Mouse (Mus musculus) kidney, embryonic 16.5 days (tissue): ENCODE data around the gene Cnnm1. TPM values are rescaled to one million over a fixed set of nuclear protein-coding genes. Genes with fewer than 3 reads are reported as not detected.
"Not testable (repeated sequence)": the region's sequence is repeated elsewhere in the genome, so short reads cannot be mapped to it uniquely, and the experiment has no call there.

Experiments used
- ATAC-seq: fragments of 200-750 bp; cut with Nextera tagmentation; 2 replicates; pipeline ENCODE4 v1.8.0; 2017; ENCODE audit warnings: moderate TSS enrichment; ENCODE audit not compliant: low FRiP score, low TSS enrichment
- H3K27ac ChIP-seq: fragments of 300-500 bp; sonication (generic); 2 replicates; pipeline ENCODE4 v1.5.1; 2014; ENCODE audit warnings: low read length
- H3K27me3 ChIP-seq: fragments of 300-500 bp; sonication (generic); 2 replicates; pipeline ENCODE4 v1.6.1; 2014; ENCODE audit warnings: low read length, control low read depth, mixed read lengths; ENCODE audit not compliant: insufficient read depth
- H3K36me3 ChIP-seq: fragments of 300-500 bp; sonication (generic); 2 replicates; pipeline ENCODE4 v1.6.1; 2014; ENCODE audit warnings: low read length, control low read depth, mixed read lengths; ENCODE audit not compliant: insufficient read depth
- H3K4me1 ChIP-seq: fragments of 300-500 bp; sonication (generic); 2 replicates; pipeline ENCODE4 v1.6.1; 2014; ENCODE audit warnings: low read length, control low read depth, mixed read lengths; ENCODE audit not compliant: insufficient read depth
- H3K4me2 ChIP-seq: fragments of 300-500 bp; sonication (generic); replicated peaks from 2 replicates; pipeline ENCODE4 v1.6.1; 2014; ENCODE audit warnings: low read depth, low read length
- H3K4me3 ChIP-seq: fragments of 300-500 bp; sonication (generic); 2 replicates; pipeline ENCODE4 v1.5.1; 2014; ENCODE audit warnings: mild to moderate bottlenecking, low read length
- H3K9ac ChIP-seq: fragments of 300-500 bp; sonication (generic); replicated peaks from 2 replicates; pipeline ENCODE4 v1.6.1; 2014; ENCODE audit warnings: low read length
- H3K9me3 ChIP-seq: fragments of 300-500 bp; sonication (generic); 2 replicates; pipeline ENCODE4 v1.6.1; 2016; ENCODE audit warnings: low read length, control low read depth
- WGBS: fragments of 180-500 bp; shearing (Covaris S2); extraction: QIAGEN DNeasy Blood & Tissue Kit; methylation state at CpG from one replicate; pipeline ENCODE4 v1.1.7; 2014; 5-methylcytosine and 5-hydroxymethylcytosine counted together
- polyA plus RNA-seq: library from polyadenylated mRNA; unstranded; fragments of >200 nt; fragmentation: Nextera tagmentation; extraction: Ambion mirVana; gene quantifications from 2 replicates; pipeline ENCODE4 v1.2.1, GENCODE M21; 2015

Gene Cnnm1
- polyA plus RNA-seq, 1 experiment from 2014 or later: 0.05 TPM

DNA sequence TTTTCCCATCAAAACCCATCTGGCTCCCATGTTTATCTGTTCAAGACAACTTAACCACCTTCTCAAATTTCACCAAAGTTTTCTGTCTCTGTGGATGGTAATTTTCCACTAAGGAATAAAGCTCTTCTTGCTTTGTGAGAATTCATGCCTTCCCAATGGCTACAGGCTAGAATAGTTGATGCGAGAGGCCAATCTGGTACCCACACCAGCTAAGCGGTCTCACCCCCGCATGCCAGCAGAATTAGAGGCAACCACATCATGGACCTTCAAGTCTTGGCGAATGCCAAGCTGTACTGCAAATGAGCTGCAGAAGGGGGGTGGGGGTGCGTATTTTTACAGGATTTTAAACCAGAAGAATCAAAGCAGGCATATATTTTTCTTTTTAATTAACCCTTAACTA lies 37.2 kb downstream of the Cnnm1 start:
- no peak overlapping the region for H3K27ac ChIP-seq
- no peak overlapping the region for H3K4me2 ChIP-seq
- H3K36me3 ChIP-seq: no peaks in the 10 kb centered on the region
- H3K4me1 ChIP-seq: no peaks in the 10 kb centered on the region
- no peaks in the 10 kb centered on the region for H3K27me3 ChIP-seq
- WGBS: 85% methylated on average over 5 of the region's 5 CpGs
- ATAC-seq: no peak
- no peak overlapping the region for H3K4me3 ChIP-seq
- H3K9ac ChIP-seq: no peak overlapping the region
- H3K9me3 ChIP-seq: no peaks in the 10 kb centered on the region

DNA sequence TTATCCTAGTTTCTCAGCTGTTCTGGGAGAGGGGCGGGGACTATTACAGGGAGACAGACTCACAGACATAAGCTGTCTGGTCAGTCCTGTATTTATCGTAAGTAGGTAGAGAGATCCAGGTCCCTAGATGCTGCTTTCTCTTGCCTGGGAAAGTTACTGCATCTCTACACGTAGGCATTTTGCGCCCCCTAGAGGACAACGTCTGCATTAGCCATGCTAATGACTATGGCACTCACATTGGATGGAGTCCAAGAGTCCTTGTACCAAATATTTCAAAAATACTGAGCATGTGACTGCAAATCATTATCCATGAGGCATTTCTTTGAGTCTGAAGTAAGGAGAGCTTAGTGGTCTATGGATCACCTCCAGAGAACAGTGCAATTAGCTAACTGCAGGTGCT lies 38.7 kb downstream of the Cnnm1 start:
- WGBS: 20% methylated on average over 5 of the region's 5 CpGs
- no peaks in the 10 kb centered on the region for H3K36me3 ChIP-seq
- no peak for ATAC-seq
- H3K9ac ChIP-seq: no peak overlapping the region
- H3K9me3 ChIP-seq: no peaks in the 10 kb centered on the region
- H3K4me2 ChIP-seq: no peak overlapping the region
- H3K27me3 ChIP-seq: no peaks in the 10 kb centered on the region
- H3K4me1 ChIP-seq: no peaks in the 10 kb centered on the region
- no peak overlapping the region for H3K27ac ChIP-seq
- no peak overlapping the region for H3K4me3 ChIP-seq

DNA sequence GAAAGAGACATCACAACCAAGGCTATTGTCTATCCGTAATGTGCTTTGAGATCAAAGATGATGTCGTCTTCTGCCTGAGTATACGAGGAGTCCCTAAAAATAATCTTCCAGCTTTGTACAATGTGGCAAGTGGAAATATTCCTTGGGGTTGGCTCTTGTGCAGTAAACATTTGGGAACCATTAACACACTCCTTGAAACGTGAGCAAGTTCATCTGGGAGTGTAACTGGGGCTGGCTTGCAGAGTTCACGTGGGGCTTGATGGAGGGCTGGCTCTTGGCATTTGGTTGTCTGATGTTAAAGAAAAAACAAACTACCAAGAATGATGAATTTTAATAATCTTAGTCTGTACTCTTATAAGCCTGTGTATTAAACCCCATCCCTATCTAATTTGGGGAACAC lies 39.2 kb downstream of the Cnnm1 start:
- Histone ChIP-seq H3K36me3 (no peaks in the 10 kb centered on the region), H3K9ac (no peak overlapping the region), H3K27me3 (no peaks in the 10 kb centered on the region), H3K27ac (no peak overlapping the region), H3K4me2 (no peak overlapping the region), H3K9me3 (no peaks in the 10 kb centered on the region), H3K4me1 (no peaks in the 10 kb centered on the region), H3K4me3 (no peak overlapping the region)
- no peak for ATAC-seq
- WGBS: 86% methylated on average over 5 of the region's 5 CpGs

DNA sequence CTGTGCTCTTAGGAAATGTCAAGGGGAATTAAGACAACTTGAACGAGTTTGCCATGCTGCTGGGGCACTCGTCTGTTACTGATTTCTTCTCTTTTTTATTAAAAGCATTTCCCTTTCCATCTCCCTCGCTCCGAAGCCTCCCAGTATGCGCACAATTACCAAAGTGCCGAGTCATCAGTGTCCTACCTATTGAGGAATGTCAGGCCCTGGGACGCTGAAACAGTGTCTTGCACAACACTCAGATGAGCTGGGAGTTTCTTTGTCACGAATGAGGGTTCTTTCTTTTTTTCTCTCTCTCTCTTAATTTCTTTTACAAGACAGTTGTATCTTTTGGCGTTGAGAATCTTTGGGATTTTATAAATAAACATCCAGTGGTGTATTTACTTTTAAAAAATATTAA lies 40.3 kb downstream of the Cnnm1 start:
- no peak for ATAC-seq
- 73% methylated on average over 9 of the region's 9 CpGs for WGBS

DNA sequence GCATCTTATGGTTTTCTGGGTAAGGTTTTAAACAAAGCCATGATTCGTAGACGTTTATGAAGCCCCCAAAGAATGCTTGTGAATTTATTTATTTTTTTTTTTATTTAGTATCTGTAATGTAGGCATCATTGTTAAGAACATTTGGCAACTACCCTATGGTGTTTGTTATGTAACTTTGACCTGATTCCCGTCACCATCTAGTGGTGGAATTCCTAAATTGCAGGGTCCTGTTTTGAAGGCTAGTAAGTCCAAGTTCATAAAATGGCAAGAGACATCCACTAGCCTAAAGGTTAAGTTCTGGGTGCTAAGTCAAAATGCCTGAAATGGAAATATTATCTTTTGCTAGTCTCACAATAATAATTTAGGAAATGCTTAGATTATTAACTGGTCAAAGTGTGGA lies 47.2 kb downstream of the Cnnm1 start:
- H3K4me3 ChIP-seq: no peak overlapping the region
- no peak overlapping the region for H3K9ac ChIP-seq
- no peak overlapping the region for H3K27ac ChIP-seq
- no peak for ATAC-seq
- H3K4me1 ChIP-seq: no peaks in the 10 kb centered on the region
- no peaks in the 10 kb centered on the region for H3K36me3 ChIP-seq
- H3K27me3 ChIP-seq: no peaks in the 10 kb centered on the region
- H3K9me3 ChIP-seq: no peaks in the 10 kb centered on the region
- no peak overlapping the region for H3K4me2 ChIP-seq
- WGBS: 42% methylated on average over 3 of the region's 3 CpGs

More for the DNA sequence above, 40.3 kb downstream of the Cnnm1 start:
- H3K27me3 ChIP-seq: no peaks in the 10 kb centered on the region
- H3K9ac ChIP-seq: no peak overlapping the region
- no peak overlapping the region for H3K27ac ChIP-seq
- no peaks in the 10 kb centered on the region for H3K4me1 ChIP-seq
- no peak overlapping the region for H3K4me3 ChIP-seq
- no peaks in the 10 kb centered on the region for H3K9me3 ChIP-seq
- no peak overlapping the region for H3K4me2 ChIP-seq
- no peaks in the 10 kb centered on the region for H3K36me3 ChIP-seq

DNA sequence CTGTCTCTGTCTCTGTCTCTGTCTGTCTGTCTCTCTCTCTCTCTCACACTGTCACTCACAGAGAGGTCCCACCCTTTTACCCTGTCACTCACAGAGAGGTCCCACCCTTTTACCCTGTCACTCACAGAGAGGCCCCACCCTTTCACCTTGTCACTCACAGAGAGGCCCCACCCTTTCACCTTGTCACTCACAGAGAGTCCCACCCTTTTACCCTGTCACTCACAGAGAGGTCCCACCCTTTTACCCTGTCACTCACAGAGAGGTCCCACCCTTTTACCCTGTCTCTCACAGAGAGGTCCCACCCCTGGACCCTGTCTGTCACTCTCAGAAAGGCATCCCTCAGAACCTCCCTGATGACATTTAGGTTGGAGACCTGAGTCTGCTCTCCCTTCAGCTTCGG lies 53.1 kb downstream of the Cnnm1 start:
- H3K9me3 ChIP-seq, ATAC-seq, H3K4me2 ChIP-seq, H3K4me3 ChIP-seq, H3K36me3 ChIP-seq, H3K9ac ChIP-seq, H3K4me1 ChIP-seq, H3K27ac ChIP-seq: not testable (repeated sequence)
- WGBS: 58% methylated on average over 1 of the region's 1 CpGs
- 0 out of 2 replicates have a peak, but pooled peaks cover 12% of the 10 kb centered on the region for H3K27me3 ChIP-seq

DNA sequence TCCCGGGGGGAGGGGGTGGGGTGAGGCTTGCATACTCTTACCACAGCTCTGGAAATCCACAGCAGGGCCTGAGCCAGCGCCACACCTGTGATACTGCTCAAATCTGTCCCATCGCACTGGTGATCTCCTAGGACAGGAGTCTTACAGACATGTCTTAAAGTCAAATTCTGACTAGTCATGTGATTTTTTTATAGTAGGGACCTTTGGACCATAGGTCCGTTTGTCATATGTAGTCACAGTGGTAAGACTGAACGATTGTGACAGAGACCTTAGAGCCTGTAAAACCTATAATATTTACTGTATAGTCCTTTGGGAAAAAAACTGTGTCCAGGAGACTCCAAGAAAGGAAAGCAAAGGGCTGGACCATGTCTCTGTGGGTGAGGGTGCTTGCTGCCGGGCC lies 53.6 kb downstream of the Cnnm1 start:
- H3K9ac ChIP-seq: no peak overlapping the region
- H3K36me3 ChIP-seq: 0 out of 2 replicates have a peak, but pooled peaks cover 5% of the 10 kb centered on the region
- no peak for ATAC-seq
- H3K27me3 ChIP-seq: 0 out of 2 replicates have a peak, but pooled peaks cover 12% of the 10 kb centered on the region
- no peaks in the 10 kb centered on the region for H3K9me3 ChIP-seq
- H3K4me2 ChIP-seq: no peak overlapping the region
- H3K27ac ChIP-seq: no peak overlapping the region
- WGBS: 80% methylated on average over 6 of the region's 6 CpGs
- 0 out of 2 replicates have a peak, but pooled peaks cover 3% of the 10 kb centered on the region for H3K4me1 ChIP-seq
- no peak overlapping the region for H3K4me3 ChIP-seq

DNA sequence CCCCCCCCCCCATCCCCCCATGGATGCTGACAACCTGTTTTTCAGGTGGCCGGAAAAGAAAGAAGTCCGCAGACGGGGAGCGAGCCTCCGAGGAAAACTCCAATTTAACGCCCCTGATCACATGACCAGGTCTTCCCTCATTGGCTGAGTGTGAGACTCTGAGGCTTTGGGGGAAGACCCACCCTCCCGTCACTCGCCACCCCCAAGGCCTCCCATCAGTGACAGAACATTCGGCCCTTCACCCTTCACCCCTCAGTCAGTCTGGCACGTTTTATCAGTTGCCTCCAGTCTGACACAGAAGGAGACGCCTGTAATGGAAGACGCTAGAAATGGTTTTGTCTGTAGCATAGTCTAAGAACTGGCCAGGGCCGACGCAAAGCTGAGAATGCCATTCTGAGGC lies 54.7 kb downstream of the Cnnm1 start:
- WGBS: 12% methylated on average over 14 of the region's 14 CpGs
- Histone ChIP-seq H3K4me2 (peak overlapping the region; percentile 52), H3K9ac (peak overlapping the region; percentile 27; the same call in 1 of the 2 replicates), H3K9me3 (no peaks in the 10 kb centered on the region), H3K4me1 (0 out of 2 replicates have a peak, but pooled peaks cover 3% of the 10 kb centered on the region), H3K27ac (no peak overlapping the region), H3K27me3 (0 out of 2 replicates have a peak, but pooled peaks cover 12% of the 10 kb centered on the region), H3K4me3 (peak overlapping the region; percentile 29), H3K36me3 (peaks cover 7% of the 10 kb centered on the region)
- ATAC-seq: no peak

DNA sequence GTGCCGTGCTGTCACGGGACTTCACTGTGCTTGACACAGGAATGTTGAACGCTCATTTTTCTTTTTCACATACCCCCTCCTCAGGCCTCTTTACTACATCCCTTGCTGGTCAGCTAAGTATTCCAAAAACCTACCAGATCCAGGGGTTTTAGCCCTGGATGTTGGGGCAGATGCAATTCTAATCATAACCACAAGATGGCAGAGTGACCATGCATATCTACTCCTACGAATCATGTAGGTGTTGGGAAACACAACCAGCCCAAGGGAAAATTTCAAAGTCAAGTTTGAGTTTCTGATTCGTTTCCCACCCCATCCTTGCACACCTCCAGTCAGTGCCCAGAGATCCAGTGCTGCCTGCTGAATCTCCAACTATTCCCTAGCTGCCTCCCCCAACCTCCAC lies 55.6 kb downstream of the Cnnm1 start:
- H3K27ac ChIP-seq: no peak overlapping the region
- ATAC-seq: no peak
- H3K4me1 ChIP-seq: 0 out of 2 replicates have a peak, but pooled peaks cover 3% of the 10 kb centered on the region
- H3K9ac ChIP-seq: no peak overlapping the region
- peaks cover 16% of the 10 kb centered on the region for H3K36me3 ChIP-seq
- WGBS: 15% methylated on average over 5 of the region's 5 CpGs
- H3K4me3 ChIP-seq: no peak overlapping the region
- no peaks in the 10 kb centered on the region for H3K9me3 ChIP-seq
- no peak overlapping the region for H3K4me2 ChIP-seq
- H3K27me3 ChIP-seq: 0 out of 2 replicates have a peak, but pooled peaks cover 12% of the 10 kb centered on the region

DNA sequence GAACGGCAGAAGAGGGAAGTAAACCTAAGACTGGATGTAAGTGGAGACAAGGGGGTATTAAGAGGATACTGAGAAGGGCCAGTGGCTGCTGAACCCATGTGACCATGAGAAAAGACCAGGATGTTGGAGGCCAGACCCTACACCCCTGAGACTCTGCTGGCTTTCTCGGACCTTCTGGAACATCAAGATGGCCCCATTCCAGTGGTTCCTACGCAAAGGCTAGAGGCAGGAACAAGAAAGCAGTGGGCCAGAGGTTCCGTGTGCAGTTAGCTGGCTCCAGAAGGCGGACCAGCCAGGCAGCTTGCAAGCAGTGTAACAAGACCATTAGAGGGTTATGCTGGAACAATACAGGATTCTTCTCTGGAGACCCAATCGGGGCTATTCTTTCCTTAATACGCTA lies 57.2 kb downstream of the Cnnm1 start:
- WGBS: 86% methylated on average over 7 of the region's 7 CpGs
- no peak overlapping the region for H3K4me2 ChIP-seq
- H3K9ac ChIP-seq: no peak overlapping the region
- no peak for ATAC-seq
- H3K27ac ChIP-seq: no peak overlapping the region
- H3K9me3 ChIP-seq: no peaks in the 10 kb centered on the region
- peaks cover 25% of the 10 kb centered on the region for H3K36me3 ChIP-seq
- 0 out of 2 replicates have a peak, but pooled peaks cover 3% of the 10 kb centered on the region for H3K4me1 ChIP-seq
- H3K4me3 ChIP-seq: no peak overlapping the region
- 0 out of 2 replicates have a peak, but pooled peaks cover 12% of the 10 kb centered on the region for H3K27me3 ChIP-seq
